Mouse (Mus musculus): ENCODE measurements at regions not wholly inside any gene's neighbourhood (a gene's known extent, or its start where the extent isn't known, plus 50 kb on each side); places are given as distances from the start of the nearest gene placed in this dataset.
A peak's percentile ranks its signal among the peaks of the same experiment; 100 is the strongest.
"Not testable (repeated sequence)": the region's sequence is repeated elsewhere in the genome, so short reads cannot be mapped to it uniquely, and the experiment has no call there.

GRCm38 (mm10) chr1:157048996-157049395 lies 59.5 kb downstream of the Tex35 start:
- intact Hi-C loops (cut with DNase I), result no loop called here
- Histone ChIP-seq H3K4me3 (no peak overlapping the region), H3K27ac (no peak overlapping the region)
- no peak for TF ChIP-seq CTCF (IDR thresholded peaks at IDR 0.05)
- no peak for DNase-seq (ENCODE audit: extremely low spot score in 1 of 2, low spot score in 2 of 2)

GRCm38 (mm10) chr1:157048201-157048923 lies 60.1 kb downstream of the Tex35 start:
- TF ChIP-seq CTCF (IDR thresholded peaks at IDR 0.05), result no peak
- no peak overlapping the region for H3K27ac ChIP-seq
- intact Hi-C loops (cut with DNase I), result no loop called here

DNA sequence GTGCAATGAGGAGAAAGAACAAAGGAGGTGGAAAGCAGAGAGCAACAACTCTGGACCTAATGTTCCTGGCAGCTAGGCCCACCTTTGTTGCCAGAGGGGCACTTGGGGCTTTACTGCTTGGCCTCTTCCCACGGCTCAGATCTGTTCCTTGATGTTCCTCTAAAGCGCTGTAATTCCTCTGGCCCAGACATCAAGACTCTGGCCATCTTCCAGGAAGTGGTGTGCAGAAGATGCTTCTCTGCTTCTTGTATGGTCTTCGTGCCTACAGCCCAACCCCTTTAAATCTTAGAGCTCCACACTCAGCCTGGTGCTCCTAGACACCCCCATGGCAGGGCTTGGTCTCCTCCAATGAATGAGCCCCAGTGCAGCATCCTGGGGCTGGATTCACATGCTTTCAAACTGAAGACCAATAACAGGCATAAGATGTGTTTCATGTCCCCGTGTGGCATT lies 60.7 kb downstream of the Tex35 start:
- intact Hi-C loops (cut with DNase I), result no loop called here
- TF ChIP-seq CTCF (IDR thresholded peaks at IDR 0.05), result no peak
- Histone ChIP-seq H3K27ac (no peak overlapping the region), H3K4me3 (no peak overlapping the region)
- DNase-seq (ENCODE audit: extremely low spot score in 1 of 2, low spot score in 2 of 2), result no peak

More at GRCm38 (mm10) chr1:157048201-157048923, 60.1 kb downstream of the Tex35 start:
- H3K4me3 ChIP-seq, result no peak overlapping the region
- DNase-seq (ENCODE audit: extremely low spot score in 1 of 2, low spot score in 2 of 2), result no peak

DNA sequence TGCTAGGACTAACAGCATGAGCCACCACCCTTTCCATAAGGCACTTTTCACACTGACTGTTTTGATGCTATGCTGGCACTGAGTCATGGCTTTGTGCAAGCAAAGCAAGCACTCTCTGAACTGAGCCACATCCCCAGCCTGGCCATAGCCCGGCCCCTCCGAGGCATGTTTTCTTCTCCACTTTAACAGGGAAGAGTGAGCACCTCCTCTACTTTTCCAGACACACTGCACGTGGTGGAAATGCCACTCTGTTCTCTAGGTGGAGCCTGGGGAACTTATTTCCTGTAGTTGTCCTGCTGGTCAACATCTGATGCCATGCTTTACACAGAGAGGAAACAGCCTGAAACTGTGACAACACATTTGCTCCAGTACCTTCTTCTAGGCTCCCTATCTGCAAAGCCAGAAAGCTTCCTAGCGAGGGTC lies 61.7 kb downstream of the Tex35 start:
- no peak overlapping the region for H3K4me3 ChIP-seq
- H3K27ac ChIP-seq, result no peak overlapping the region
- TF ChIP-seq CTCF (IDR thresholded peaks at IDR 0.05), result no peak
- no peak for DNase-seq (ENCODE audit: extremely low spot score in 1 of 2, low spot score in 2 of 2)
- intact Hi-C loops (cut with DNase I), result no loop called here

DNA sequence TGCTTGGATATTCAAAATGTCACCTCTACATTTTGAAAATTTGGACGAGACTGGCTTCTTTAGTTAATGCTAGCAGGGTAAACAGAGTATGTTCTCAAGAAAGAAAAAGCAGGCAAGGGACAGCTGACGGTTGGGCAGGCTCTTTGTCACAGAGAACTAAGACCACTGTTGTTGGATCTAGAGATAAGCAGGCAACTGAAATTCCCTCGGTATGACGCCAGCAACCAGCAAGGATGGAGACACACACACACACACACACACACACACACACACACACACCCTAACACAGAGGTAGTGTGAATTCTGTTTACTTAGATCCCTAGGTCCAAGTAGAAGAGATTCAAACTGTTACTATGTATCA lies 68.7 kb downstream of the Tex35 start:
- TF ChIP-seq CTCF (IDR thresholded peaks at IDR 0.05), result no peak
- no peak overlapping the region for H3K4me3 ChIP-seq
- intact Hi-C loops (cut with DNase I), result no loop called here
- DNase-seq (ENCODE audit: extremely low spot score in 1 of 2, low spot score in 2 of 2), result no peak
- no peak overlapping the region for H3K27ac ChIP-seq

DNA sequence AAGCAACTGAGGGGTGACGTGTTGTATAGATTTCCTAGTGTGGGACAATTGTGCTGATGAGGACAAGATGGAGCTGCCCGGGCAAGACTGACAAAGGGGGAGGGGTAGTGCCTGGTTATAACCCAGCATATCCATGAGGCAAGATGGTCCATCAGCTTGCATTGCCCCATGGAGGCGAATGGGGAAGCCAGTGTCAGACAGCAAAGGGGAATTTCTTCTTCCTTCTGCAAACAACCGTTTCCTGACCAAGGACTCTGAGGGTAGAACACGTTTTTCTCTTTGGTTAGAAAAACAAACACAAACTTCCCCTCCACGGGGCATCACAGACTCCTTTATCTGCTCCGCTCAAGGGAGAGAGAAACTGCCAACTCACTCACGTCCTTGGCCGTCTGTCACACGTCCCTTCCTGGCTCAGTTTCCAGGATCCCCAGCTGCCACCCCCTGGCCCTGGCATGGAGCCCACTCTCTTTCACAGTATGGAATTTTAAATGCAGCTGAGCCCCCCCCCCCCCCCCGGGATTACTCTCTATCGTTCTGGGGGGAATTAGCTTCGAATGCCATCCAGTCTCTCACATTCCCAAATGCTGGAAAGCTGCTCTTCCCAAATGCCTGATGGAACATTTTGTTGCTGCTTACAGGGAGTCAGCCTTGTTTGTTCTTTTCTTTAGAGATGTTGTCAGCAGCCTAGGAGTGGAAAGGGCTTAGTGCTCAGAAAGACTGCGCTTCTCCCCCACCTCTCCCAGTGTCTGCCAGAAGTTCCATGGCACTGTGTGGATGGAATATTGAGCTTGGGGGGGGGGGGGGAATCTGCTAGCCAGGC lies 69.3 kb downstream of the Tex35 start:
- intact Hi-C loops (cut with DNase I), result no loop called here
- no peak for TF ChIP-seq CTCF (IDR thresholded peaks at IDR 0.05)
- DNase-seq (ENCODE audit: extremely low spot score in 1 of 2, low spot score in 2 of 2), result peak; percentile 37 to 40
- Histone ChIP-seq H3K4me3 (no peak overlapping the region), H3K27ac (no peak overlapping the region)

DNA sequence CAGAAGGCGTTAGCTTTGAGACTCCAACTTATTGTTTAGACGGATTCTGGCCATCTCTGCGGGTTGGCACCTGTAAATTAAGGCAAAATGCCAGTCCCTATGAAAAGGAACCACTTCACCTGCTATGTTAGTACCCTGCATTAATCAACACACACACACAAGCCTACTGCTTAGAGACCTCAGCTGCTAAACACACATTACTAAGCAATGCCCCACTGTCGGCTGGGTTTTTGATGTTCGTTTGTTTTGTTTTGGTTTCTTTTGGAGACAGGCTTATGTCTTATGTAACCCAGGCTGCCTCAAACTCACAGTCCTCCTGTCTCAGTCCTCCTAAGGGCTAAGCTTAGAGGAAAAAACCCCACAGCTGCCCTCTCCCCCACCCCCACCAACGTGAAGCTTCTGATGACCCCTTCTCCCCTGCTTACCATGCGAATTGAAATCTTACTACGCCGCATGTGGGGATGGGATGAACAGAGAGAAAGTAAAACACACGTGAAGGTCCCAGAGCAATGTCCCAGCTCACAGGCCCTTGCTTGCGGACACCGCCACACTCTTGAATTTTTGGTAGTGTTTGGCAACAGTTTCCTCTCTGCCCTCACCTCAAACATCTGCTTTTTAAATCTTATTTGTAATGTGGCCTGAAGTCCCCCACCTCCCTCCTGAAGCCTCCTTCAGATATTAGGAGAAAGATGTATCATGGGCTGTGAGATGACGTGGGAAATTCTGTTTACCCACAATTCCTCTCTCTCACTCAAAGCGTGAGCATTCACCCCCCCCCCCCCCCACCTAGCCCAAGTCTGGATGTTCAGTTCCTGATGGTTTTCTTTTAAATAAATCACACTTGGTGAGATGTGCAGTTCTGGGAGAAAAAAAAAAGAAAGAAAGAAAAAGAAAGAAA lies 70.1 kb downstream of the Tex35 start:
- intact Hi-C loops (cut with DNase I), result no loop called here
- no peak for TF ChIP-seq CTCF (IDR thresholded peaks at IDR 0.05)
- no peak for DNase-seq (ENCODE audit: extremely low spot score in 1 of 2, low spot score in 2 of 2)
- Histone ChIP-seq H3K27ac (no peak overlapping the region), H3K4me3 (no peak overlapping the region)

DNA sequence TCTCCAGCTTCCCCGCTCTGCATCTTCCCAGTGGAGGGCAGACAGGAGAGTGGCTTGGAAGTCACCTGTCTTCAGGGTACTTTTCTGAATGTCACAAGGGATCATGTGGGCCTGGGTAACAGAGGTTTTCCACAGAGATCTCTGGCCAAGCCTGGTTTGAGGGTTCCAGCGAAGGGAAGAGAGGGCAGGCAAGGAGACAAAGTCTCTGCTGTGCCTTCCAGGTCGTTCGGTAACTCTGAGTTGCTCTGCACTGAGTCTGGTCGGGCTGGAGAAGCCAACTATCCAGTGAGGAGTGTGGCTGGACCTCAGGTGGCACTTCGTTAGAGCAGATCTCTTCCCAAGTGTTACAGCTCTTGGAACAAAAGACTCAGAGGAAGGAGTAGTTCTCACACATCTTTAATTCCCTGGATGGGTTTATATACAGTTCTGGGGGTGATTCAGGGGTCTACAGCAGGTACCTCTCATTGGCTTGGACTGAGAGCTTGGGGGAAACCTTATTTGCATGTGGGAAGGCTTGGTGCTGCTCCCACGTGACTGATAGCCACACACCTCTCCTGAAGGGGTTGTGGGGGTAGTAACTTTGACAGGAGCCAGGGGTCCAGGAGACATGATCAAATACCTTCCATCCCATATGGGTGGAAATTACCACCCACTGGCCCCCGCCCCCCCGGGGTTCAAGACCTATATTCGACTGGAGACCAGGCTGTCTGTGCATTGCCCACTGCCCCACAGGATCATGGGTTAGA lies 71.1 kb downstream of the Tex35 start:
- H3K4me3 ChIP-seq, result no peak overlapping the region
- no peak for DNase-seq (ENCODE audit: extremely low spot score in 1 of 2, low spot score in 2 of 2)
- TF ChIP-seq CTCF (IDR thresholded peaks at IDR 0.05), result no peak
- intact Hi-C loops (cut with DNase I), result no loop called here
- H3K27ac ChIP-seq, result no peak overlapping the region

DNA sequence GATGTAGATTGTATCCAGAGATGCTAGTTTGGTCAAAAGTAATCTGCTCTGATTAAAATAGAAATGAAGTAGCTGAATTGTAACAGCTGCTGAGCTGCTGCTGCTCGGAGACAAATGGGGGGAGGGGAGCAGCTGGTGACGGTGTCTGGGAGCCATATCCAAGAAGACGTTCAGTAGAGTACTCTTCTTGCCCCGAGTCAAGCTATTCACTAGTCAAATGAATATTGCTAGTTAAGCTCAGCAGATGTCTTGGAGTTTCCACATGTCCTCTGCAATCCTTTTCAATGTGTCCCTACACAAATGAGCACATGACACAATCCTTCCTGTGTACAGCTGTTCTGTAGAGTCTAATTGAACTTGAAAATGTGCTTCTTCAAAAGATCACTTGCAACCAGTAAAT lies 71.7 kb downstream of the Tex35 start:
- Histone ChIP-seq H3K27ac (no peak overlapping the region), H3K4me3 (no peak overlapping the region)
- TF ChIP-seq CTCF (IDR thresholded peaks at IDR 0.05), result no peak
- DNase-seq (ENCODE audit: extremely low spot score in 1 of 2, low spot score in 2 of 2), result no peak
- intact Hi-C loops (cut with DNase I), result no loop called here

- H3K27ac ChIP-seq; H3K4me3 ChIP-seq; DNase-seq (ENCODE audit: extremely low spot score in 1 of 2, low spot score in 2 of 2); intact Hi-C loops (cut with DNase I): not testable (repeated sequence)
These were observed 73.3 kb downstream of the Tex35 start for GRCm38 (mm10) chr1:157035221-157035620.

- no peak for DNase-seq (ENCODE audit: extremely low spot score in 1 of 2, low spot score in 2 of 2)
- H3K4me3 ChIP-seq, result no peak overlapping the region
- H3K27ac ChIP-seq, result no peak overlapping the region
- TF ChIP-seq CTCF (IDR thresholded peaks at IDR 0.05), result no peak
- intact Hi-C loops (cut with DNase I), result no loop called here
These were observed 79.8 kb downstream of the Tex35 start for GRCm38 (mm10) chr1:157028682-157029081.

Data from left cerebral cortex, adult 2 months (tissue).